8 mouse cellular contexts compared by ENCODE assay signal in the genomic region with DNA sequence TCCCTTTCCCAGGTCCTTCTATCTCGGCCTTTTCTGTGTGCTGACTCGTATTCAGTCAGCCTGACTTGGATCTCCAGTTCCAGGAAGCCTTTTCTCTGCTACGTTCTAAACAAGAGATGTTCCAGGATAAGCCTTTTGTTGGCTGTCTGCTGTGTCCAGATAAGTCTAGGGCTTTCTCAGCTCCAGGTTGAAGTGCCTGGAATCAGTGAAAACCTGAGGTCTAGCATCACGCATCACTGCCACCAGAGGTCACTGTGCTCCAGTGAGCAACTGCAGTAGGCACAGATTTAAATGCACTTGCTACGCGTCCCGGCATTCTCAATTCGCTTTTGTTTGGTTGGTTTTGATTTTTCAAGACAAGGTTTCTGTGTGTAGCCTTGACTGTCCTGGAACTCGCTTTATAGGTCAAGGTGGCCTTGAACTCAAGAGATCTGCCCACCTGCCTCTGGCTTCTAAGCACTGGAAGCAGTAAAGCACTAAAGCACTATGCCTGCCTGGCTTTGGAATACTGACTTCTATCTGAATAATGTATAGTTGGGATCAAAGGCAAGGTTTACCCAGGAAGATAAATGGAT. TPM values are rescaled to one million over a fixed set of nuclear protein-coding genes. Genes with fewer than 3 reads are reported as not detected.
DNase-seq lines count a peak whose midpoint lies in the region; ATAC-seq and TF ChIP-seq lines count a peak whose summit lies in the region.

No protein-coding gene starts in this region.

- H3K27ac ChIP-seq in forebrain, embryonic 14.5 days (ENCODE audit: low read depth, low read length): no peak overlapping the region
- H3K27ac ChIP-seq in lung, embryonic 16.5 days (ENCODE audit: low read length): no peak overlapping the region

- no peaks in the 10 kb centered on the region; the same call in 1 of the 2 replicates for H3K27me3 ChIP-seq in G1E (ENCODE audit: insufficient read depth, low read length)
- no peaks in the 10 kb centered on the region for H3K27me3 ChIP-seq in forebrain, embryonic 14.5 days (replicated peaks; ENCODE audit: control insufficient read depth, insufficient read depth, low read length)
- H3K27me3 ChIP-seq in lung, embryonic 16.5 days (ENCODE audit: control insufficient read depth, insufficient read depth, low read depth, low read length): no peaks in the 10 kb centered on the region

- TF ChIP-seq CTCF in G1E (IDR thresholded peaks at IDR 0.05; ENCODE audit: low read depth, low read length): peak; percentile 85

- H3K9ac ChIP-seq in forebrain, embryonic 14.5 days (ENCODE audit: low read length): peak overlapping the region; percentile 43; the same call in 1 of the 2 replicates
- H3K9ac ChIP-seq in lung, embryonic 16.5 days (ENCODE audit: low read length): peak overlapping the region; percentile 50

- WGBS in forebrain, embryonic 14.5 days: 19% methylated on average over 9 of the region's 9 CpGs
- WGBS in lung, embryonic 16.5 days: 17% methylated on average over 9 of the region's 9 CpGs

- no peaks in the 10 kb centered on the region for H3K9me3 ChIP-seq in G1E (replicated peaks)
- no peaks in the 10 kb centered on the region for H3K9me3 ChIP-seq in forebrain, embryonic 14.5 days (replicated peaks; ENCODE audit: control insufficient read depth, low read length)
- H3K9me3 ChIP-seq in lung, embryonic 16.5 days (ENCODE audit: control insufficient read depth, low read length): no peaks in the 10 kb centered on the region

- intact Hi-C loops in heart, postnatal 36 days (cut with DNase I): loop anchor here (1.0 to 5.0 kb wide), 2 partner anchors 163 to 745 kb away; no protein-coding TSS in a partner anchor

- no peak overlapping the region for H3K4me3 ChIP-seq in G1E (ENCODE audit: low read depth, low read length)
- no peak overlapping the region for H3K4me3 ChIP-seq in forebrain, embryonic 14.5 days (ENCODE audit: low read depth, low read length)
- H3K4me3 ChIP-seq in lung, embryonic 16.5 days (ENCODE audit: low read length): 0 out of 2 replicates have a peak overlapping the region, but pooled peaks have one; percentile 16

- ATAC-seq in G1E (ENCODE audit: extremely low read depth, insufficient number of reproducible peaks, low FRiP score, poor library complexity, severe bottlenecking): peak; percentile 11; the same call in 1 of the 2 replicates
- ATAC-seq in forebrain, embryonic 14.5 days: peak; percentile 21; the same call in 1 of the 2 replicates
- no peak for ATAC-seq in lung, embryonic 16.5 days (ENCODE audit: low read depth)

- peaks cover 57% of the 10 kb centered on the region for H3K4me1 ChIP-seq in G1E (ENCODE audit: insufficient read depth, low read depth, low read length)
- peaks cover 7% of the 10 kb centered on the region; the same call in 1 of the 2 replicates for H3K4me1 ChIP-seq in forebrain, embryonic 14.5 days (ENCODE audit: control insufficient read depth, insufficient read depth, low read length)
- peaks cover 16% of the 10 kb centered on the region for H3K4me1 ChIP-seq in lung, embryonic 16.5 days (replicated peaks; ENCODE audit: control insufficient read depth, insufficient read depth, low read length)

- peak; percentile 31 for DNase-seq in G1E (ENCODE audit: low spot score)
- DNase-seq in c-Kit-positive CD71-positive TER-119-positive erythroid progenitor cells, embryonic 14.5 days (ENCODE audit: low spot score): peak; percentile 96
- peak; percentile 93 for DNase-seq in forebrain, embryonic 14.5 days (ENCODE audit: low spot score)
- peak; percentile 74 to 77 for DNase-seq in heart, postnatal 36 days
- DNase-seq in layer of hippocampus, adult 9-10 months (ENCODE audit: low spot score): peak; percentile 40
- peak; percentile 42 for DNase-seq in retina, adult 2 months (ENCODE audit: low read depth, low spot score)
- DNase-seq in thymus, postnatal 25 days: peak; percentile 77

- peak overlapping the region; percentile 26; the same call in 1 of the 2 replicates for H3K4me2 ChIP-seq in forebrain, embryonic 14.5 days (ENCODE audit: low read length)
- peak overlapping the region; percentile 31 for H3K4me2 ChIP-seq in lung, embryonic 16.5 days (ENCODE audit: low read depth, low read length)

- H3K36me3 ChIP-seq in G1E (replicated peaks): peaks cover under 1% of the 10 kb centered on the region
- no peaks in the 10 kb centered on the region for H3K36me3 ChIP-seq in forebrain, embryonic 14.5 days (ENCODE audit: control insufficient read depth, insufficient read depth, low read length)
- no peaks in the 10 kb centered on the region for H3K36me3 ChIP-seq in lung, embryonic 16.5 days (ENCODE audit: control insufficient read depth, insufficient read depth, low read length)

RNA-seq across cellular contexts. Expression of a gene that starts 3.2 kb away (rescaled TPM):
- total RNA-seq in G1E (2014; fragmentation: Nextera tagmentation): 97.4 and 139 TPM in 2 replicates
- total RNA-seq in G1E (2017): 103 and 120 TPM in 2 replicates
- 1.8 and 3.6 TPM in 2 replicates for polyA plus RNA-seq in G1E (2012)
- 38.2 and 40.2 TPM in 2 replicates for polyA plus RNA-seq in forebrain, embryonic 14.5 days (2014; fragmentation: Nextera tagmentation; extraction: Ambion mirVana)
- 1 to 10 TPM in 1 of 2 experiments, under 1 TPM in 1; 0.81 to 1.8 TPM for total RNA-seq in heart, postnatal 36 days (2021)
- polyA plus RNA-seq in lung, embryonic 16.5 days (2015; fragmentation: Nextera tagmentation; extraction: Ambion mirVana): 76.6 and 79.4 TPM in 2 replicates

Comparison
In these comparisons a context has a peak if more than half of its experiments do, and no peak if none do; other contexts are left out.
1. DNase-seq: peak in every context shown above with its lines; median percentile 96 in c-Kit-positive CD71-positive TER-119-positive erythroid progenitor cells, embryonic 14.5 days; 93 in forebrain, embryonic 14.5 days; 77 in thymus, postnatal 25 days; 76 in heart, postnatal 36 days; 42 in retina, adult 2 months; 40 in layer of hippocampus, adult 9-10 months; 31 in G1E.